Mouse (Mus musculus): ENCODE data around the gene Mbtps1. TPM values are rescaled to one million over a fixed set of nuclear protein-coding genes. Genes with fewer than 3 reads are reported as not detected.
A peak's percentile ranks its signal among the peaks of the same experiment; 100 is the strongest.

Gene Mbtps1
- polyA plus RNA-seq, 1 experiment from 2014 or later = 103 TPM

GRCm38 (mm10) chr8:119484145-119484896, 74.2 kb downstream of the Mbtps1 start:
- Histone ChIP-seq H3K9me3 (replicated peaks) (no peaks in the 10 kb centered on the region), H3K36me3 (no peaks in the 10 kb centered on the region), H3K4me3 (no peak overlapping the region), H3K9ac (no peak overlapping the region), H3K27me3 (0 out of 2 replicates have a peak, but pooled peaks cover 4% of the 10 kb centered on the region), H3K27ac (no peak overlapping the region), H3K4me1 (no peaks in the 10 kb centered on the region), H3K4me2 (replicated peaks) (no peak overlapping the region)
- no peak for ATAC-seq (ENCODE audit: low FRiP score)
- 83% methylated on average over 11 of the region's 11 CpGs for WGBS

DNA sequence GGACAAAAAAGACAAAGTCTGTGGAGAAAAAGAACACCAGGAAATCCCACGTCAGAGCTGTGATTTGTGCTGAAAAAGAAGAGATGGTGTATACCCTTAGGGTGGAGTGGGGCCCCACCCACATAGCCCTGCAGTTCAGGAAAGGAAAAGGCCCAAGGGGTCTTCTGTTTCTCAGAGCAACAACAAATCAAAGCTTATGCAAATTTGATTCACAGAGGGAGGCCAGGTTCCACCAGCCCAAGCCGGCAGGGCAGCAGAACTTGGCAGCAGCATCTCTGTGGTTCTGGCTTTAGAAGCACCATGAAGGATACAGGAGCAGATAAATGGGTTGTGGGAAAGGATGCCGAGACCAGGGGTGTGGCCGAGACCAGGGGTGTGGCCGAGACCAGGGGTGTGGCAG, 79.9 kb downstream of the Mbtps1 start:
- Histone ChIP-seq H3K27me3 (0 out of 2 replicates have a peak, but pooled peaks cover 3% of the 10 kb centered on the region), H3K4me3 (no peak overlapping the region), H3K9ac (no peak overlapping the region), H3K4me2 (replicated peaks) (no peak overlapping the region), H3K4me1 (0 out of 2 replicates have a peak, but pooled peaks cover 4% of the 10 kb centered on the region), H3K36me3 (no peaks in the 10 kb centered on the region), H3K27ac (no peak overlapping the region), H3K9me3 (replicated peaks) (no peaks in the 10 kb centered on the region)
- ATAC-seq (ENCODE audit: low FRiP score) = no peak
- 24% methylated on average over 5 of the region's 5 CpGs for WGBS

GRCm38 (mm10) chr8:119468091-119468490, 90.4 kb downstream of the Mbtps1 start:
- Histone ChIP-seq H3K4me2 (replicated peaks) (no peak overlapping the region), H3K27ac (no peak overlapping the region), H3K36me3 (no peaks in the 10 kb centered on the region), H3K9ac (no peak overlapping the region), H3K4me3 (no peak overlapping the region), H3K27me3 (peaks cover 18% of the 10 kb centered on the region), H3K4me1 (peaks cover 37% of the 10 kb centered on the region), H3K9me3 (replicated peaks) (no peaks in the 10 kb centered on the region)
- ATAC-seq (ENCODE audit: low FRiP score) = no peak
- WGBS = 88% methylated on average over 8 of the region's 8 CpGs

GRCm38 (mm10) chr8:119466794-119467193, 91.7 kb downstream of the Mbtps1 start:
- H3K9me3 ChIP-seq (replicated peaks) = no peaks in the 10 kb centered on the region
- no peaks in the 10 kb centered on the region for H3K36me3 ChIP-seq
- peaks cover 39% of the 10 kb centered on the region for H3K4me1 ChIP-seq
- no peak for ATAC-seq (ENCODE audit: low FRiP score)
- peak overlapping the region; percentile 57 for H3K27ac ChIP-seq
- H3K9ac ChIP-seq = no peak overlapping the region
- peaks cover 17% of the 10 kb centered on the region for H3K27me3 ChIP-seq
- H3K4me2 ChIP-seq (replicated peaks) = 0 out of 2 replicates have a peak overlapping the region, but pooled peaks have one; percentile 27
- 66% methylated on average over 10 of the region's 10 CpGs for WGBS
- H3K4me3 ChIP-seq = no peak overlapping the region

DNA sequence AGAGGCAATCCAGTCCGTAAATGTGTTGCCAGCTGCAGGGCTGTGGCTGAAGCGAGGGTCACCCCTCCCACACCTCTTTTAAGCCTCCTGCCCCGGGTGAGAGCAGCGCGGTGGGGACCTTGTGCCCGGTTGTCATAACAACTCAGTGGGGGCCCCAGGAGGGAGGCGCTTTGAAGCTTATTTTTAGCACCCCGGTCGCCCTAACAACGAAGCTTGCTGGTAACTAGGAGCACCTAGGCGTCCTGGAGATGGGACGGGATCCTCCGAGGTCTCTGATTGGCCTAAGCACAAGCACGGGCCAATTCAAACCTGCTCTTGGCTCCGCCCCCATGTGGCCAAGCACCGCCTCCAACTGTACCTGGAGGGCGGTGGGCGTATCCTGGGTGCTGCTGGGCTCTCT, 92.4 kb downstream of the Mbtps1 start:
- Histone ChIP-seq H3K9ac (peak overlapping the region; percentile 1; the same call in 1 of the 2 replicates), H3K4me3 (no peak overlapping the region), H3K36me3 (no peaks in the 10 kb centered on the region), H3K9me3 (replicated peaks) (no peaks in the 10 kb centered on the region), H3K4me2 (replicated peaks) (peak overlapping the region; percentile 27), H3K27ac (0 out of 2 replicates have a peak overlapping the region, but pooled peaks have one; percentile 57), H3K4me1 (peaks cover 46% of the 10 kb centered on the region), H3K27me3 (peaks cover 17% of the 10 kb centered on the region)
- peak; percentile 33; the same call in 1 of the 2 replicates for ATAC-seq (ENCODE audit: low FRiP score)
- WGBS = 4% methylated on average over 18 of the region's 18 CpGs

GRCm38 (mm10) chr8:119463709-119464108, 94.8 kb downstream of the Mbtps1 start:
- Histone ChIP-seq H3K9me3 (replicated peaks) (no peaks in the 10 kb centered on the region), H3K36me3 (no peaks in the 10 kb centered on the region), H3K4me2 (replicated peaks) (no peak overlapping the region), H3K27ac (no peak overlapping the region), H3K4me1 (peaks cover 53% of the 10 kb centered on the region), H3K9ac (no peak overlapping the region), H3K4me3 (no peak overlapping the region), H3K27me3 (peaks cover 17% of the 10 kb centered on the region)
- no peak for ATAC-seq (ENCODE audit: low FRiP score)
- 38% methylated on average over 7 of the region's 7 CpGs for WGBS

DNA sequence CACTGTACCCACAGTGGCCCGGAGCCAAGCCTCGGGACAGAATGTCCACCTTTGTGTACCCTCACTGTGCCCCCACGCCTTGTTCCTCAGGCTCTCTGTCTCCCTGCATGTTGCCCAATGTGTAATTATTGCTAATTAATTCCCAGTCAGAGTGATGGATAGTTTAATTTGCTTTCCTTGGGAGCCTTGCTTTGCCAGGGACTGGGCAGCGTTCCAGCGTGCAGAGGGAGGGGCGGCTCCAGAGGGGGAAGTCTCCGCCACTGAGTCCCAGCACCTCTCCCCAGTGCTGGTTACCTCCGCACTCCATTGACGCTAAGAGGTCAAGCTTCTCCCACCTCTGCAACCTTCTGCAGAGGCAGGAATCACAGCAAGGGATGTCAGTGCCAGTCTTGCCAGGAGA, 97.2 kb downstream of the Mbtps1 start:
- Histone ChIP-seq H3K9me3 (replicated peaks) (no peaks in the 10 kb centered on the region), H3K36me3 (no peaks in the 10 kb centered on the region), H3K27me3 (peaks cover 16% of the 10 kb centered on the region), H3K27ac (peak overlapping the region; percentile 77), H3K9ac (no peak overlapping the region), H3K4me2 (replicated peaks) (no peak overlapping the region), H3K4me1 (peaks cover 45% of the 10 kb centered on the region), H3K4me3 (no peak overlapping the region)
- ATAC-seq (ENCODE audit: low FRiP score) = peak; percentile 41; the same call in 1 of the 2 replicates
- WGBS = 45% methylated on average over 9 of the region's 9 CpGs

- Histone ChIP-seq H3K9ac (no peak overlapping the region), H3K4me3 (no peak overlapping the region), H3K36me3 (no peaks in the 10 kb centered on the region), H3K27me3 (0 out of 2 replicates have a peak, but pooled peaks cover under 1% of the 10 kb centered on the region), H3K9me3 (replicated peaks) (no peaks in the 10 kb centered on the region), H3K27ac (peak overlapping the region; percentile 77), H3K4me2 (replicated peaks) (peak overlapping the region; percentile 19; the same call in 1 of the 2 replicates), H3K4me1 (peaks cover 29% of the 10 kb centered on the region)
- WGBS = 23% methylated on average over 16 of the region's 16 CpGs
- ATAC-seq (ENCODE audit: low FRiP score) = peak; percentile 70
Measured at GRCm38 (mm10) chr8:119459724-119460123, 98.8 kb downstream of the Mbtps1 start.

Other genes starting within 250 kb of the Mbtps1 start
- 402 and 404 TPM in 2 replicates for gene Hsbp1, start 214.2 kb downstream of the Mbtps1 start, polyA plus RNA-seq (2016; fragmentation: Nextera tagmentation; extraction: Ambion mirVana)
- 15.2 and 16.7 TPM in 2 replicates for gene Mlycd, start 163.9 kb downstream of the Mbtps1 start, polyA plus RNA-seq (2016; fragmentation: Nextera tagmentation; extraction: Ambion mirVana)
- gene Osgin1, start 124.6 kb downstream of the Mbtps1 start, polyA plus RNA-seq (2016; fragmentation: Nextera tagmentation; extraction: Ambion mirVana) = 0.12 and 0.14 TPM in 2 replicates
- 18.3 and 23.7 TPM in 2 replicates for gene Necab2, start 112.0 kb downstream of the Mbtps1 start, polyA plus RNA-seq (2016; fragmentation: Nextera tagmentation; extraction: Ambion mirVana)
- gene Slc38a8, start 57.0 kb downstream of the Mbtps1 start, polyA plus RNA-seq (2016; fragmentation: Nextera tagmentation; extraction: Ambion mirVana) = 0.08 and 0.12 TPM in 2 replicates
- gene Hsdl1, start 16.4 kb upstream of the Mbtps1 start, polyA plus RNA-seq (2016; fragmentation: Nextera tagmentation; extraction: Ambion mirVana) = 85.3 and 91.1 TPM in 2 replicates
- 0.61 TPM in 2 replicates for gene Dnaaf1, start 16.5 kb upstream of the Mbtps1 start, polyA plus RNA-seq (2016; fragmentation: Nextera tagmentation; extraction: Ambion mirVana)
- 13.2 and 14.9 TPM in 2 replicates for gene Taf1c, start 46.5 kb upstream of the Mbtps1 start, polyA plus RNA-seq (2016; fragmentation: Nextera tagmentation; extraction: Ambion mirVana)
- 0.18 TPM in 1 of 2 replicates, not detected in the other for gene Adad2, start 54.0 kb upstream of the Mbtps1 start, polyA plus RNA-seq (2016; fragmentation: Nextera tagmentation; extraction: Ambion mirVana)
- gene Kcng4, start 76.9 kb upstream of the Mbtps1 start, polyA plus RNA-seq (2016; fragmentation: Nextera tagmentation; extraction: Ambion mirVana) = 0.22 TPM in 1 of 2 replicates, not detected in the other
- gene Wfdc1, start 107.6 kb upstream of the Mbtps1 start, polyA plus RNA-seq (2016; fragmentation: Nextera tagmentation; extraction: Ambion mirVana) = 1.8 and 2.5 TPM in 2 replicates
- gene Atp2c2, start 141.3 kb upstream of the Mbtps1 start, polyA plus RNA-seq (2016; fragmentation: Nextera tagmentation; extraction: Ambion mirVana) = 0.77 and 0.88 TPM in 2 replicates
- 11.9 and 12.2 TPM in 2 replicates for gene Tldc1, start 219.7 kb upstream of the Mbtps1 start, polyA plus RNA-seq (2016; fragmentation: Nextera tagmentation; extraction: Ambion mirVana)